Mouse (Mus musculus) skeletal muscle tissue, adult 2 months (tissue): ENCODE data around the gene Ccnk.

ENCODE experiments used
- DNase-seq: peaks from one replicate; pipeline ENCODE4 v3.0.0-alpha.2; 2012; ENCODE audit warnings: low read depth, low spot score

Gene Ccnk

GRCm38 (mm10) chr12:108245579-108245978 lies 66.2 kb downstream of the Ccnk start:
- no peak for DNase-seq

- DNase-seq = no peak
Observed at GRCm38 (mm10) chr12:108246759-108247500, 67.6 kb downstream of the Ccnk start.

- no peak for DNase-seq
Observed at GRCm38 (mm10) chr12:108249019-108249418, 69.6 kb downstream of the Ccnk start.

GRCm38 (mm10) chr12:108249522-108249921 lies 70.1 kb downstream of the Ccnk start:
- DNase-seq = peak; percentile 38

GRCm38 (mm10) chr12:108251034-108251792 lies 71.8 kb downstream of the Ccnk start:
- DNase-seq = no peak

GRCm38 (mm10) chr12:108251825-108252542 lies 72.6 kb downstream of the Ccnk start:
- DNase-seq = no peak
